Mouse (Mus musculus): Measurements from ENCODE around the gene Smad5. TPM values are rescaled to one million over a fixed set of nuclear protein-coding genes. Genes with fewer than 3 reads are reported as not detected.

Smad5 gene
- total and polyA plus RNA-seq, 3 experiments: 8.0 to 11.3 TPM; not detected in 1

DNA sequence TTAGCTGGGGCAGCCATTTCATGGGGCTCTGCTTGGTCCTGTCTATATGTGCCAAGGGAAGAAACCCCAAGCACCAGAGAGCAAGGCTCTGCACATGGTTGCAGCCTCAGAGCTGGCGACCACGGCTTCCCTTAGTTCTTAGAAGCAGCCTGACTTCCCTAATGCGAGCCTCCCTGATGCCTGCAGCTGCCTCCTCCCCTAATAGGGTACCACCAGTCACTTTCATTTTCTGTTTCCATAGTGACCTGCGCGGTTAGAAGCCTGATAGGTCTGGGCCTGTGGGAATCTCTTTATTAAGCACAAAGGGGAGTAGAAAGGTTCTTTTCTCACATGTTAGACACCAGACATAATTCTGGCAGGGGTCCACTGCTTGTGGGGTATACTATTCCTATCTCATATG is 71.5 kb downstream of the Smad5 start:
- H3K36me3 ChIP-seq (ENCODE audit: control insufficient read depth in 1 of 2, insufficient read depth in 2 of 2, low read length in 2 of 2): no peaks in the 10 kb centered on the region
- no peaks in the 10 kb centered on the region for H3K79me2 ChIP-seq (ENCODE audit: control insufficient read depth, insufficient read depth, low read length, poor library complexity)
- no peak overlapping the region for H3K4me3 ChIP-seq (ENCODE audit: control insufficient read depth in 1 of 2, insufficient read depth in 1 of 2, low read depth in 2 of 2, low read length in 2 of 2)
- no peak overlapping the region for H3K27ac ChIP-seq (ENCODE audit: control insufficient read depth, low read depth, low read length)
- no peak for DNase-seq (ENCODE audit: low read depth, low spot score)
- H3K9me3 ChIP-seq (replicated peaks; ENCODE audit: insufficient read depth, low read length): no peaks in the 10 kb centered on the region
- H3K27me3 ChIP-seq (ENCODE audit: control insufficient read depth in 1 of 2, insufficient read depth in 2 of 2, low read length in 2 of 2): no peaks in the 10 kb centered on the region
- no peaks in the 10 kb centered on the region for H3K4me1 ChIP-seq (ENCODE audit: control insufficient read depth in 1 of 2, insufficient read depth in 2 of 2, low read length in 2 of 2)
- H3K9ac ChIP-seq (ENCODE audit: control insufficient read depth, low read depth, low read length, poor library complexity, severe bottlenecking): no peak overlapping the region
- TF ChIP-seq RCOR1 (IDR thresholded peaks at IDR 0.05; ENCODE audit: low read depth, low read length): no peak
- TF ChIP-seq USF2 (IDR thresholded peaks at IDR 0.05; ENCODE audit: borderline replicate concordance in 1 of 2, insufficient read depth in 1 of 2, low read depth in 1 of 2, low read length in 2 of 2): no peak
- TF ChIP-seq ELF1 (IDR thresholded peaks at IDR 0.05; ENCODE audit: low read depth, low read length): no peak
- no peak for TF ChIP-seq JUND (IDR thresholded peaks at IDR 0.05; ENCODE audit: low read depth, low read length)
- TF ChIP-seq MAZ (IDR thresholded peaks at IDR 0.05; ENCODE audit: low read depth, low read length): no peak
- no peak for TF ChIP-seq SMC3 (IDR thresholded peaks at IDR 0.05; ENCODE audit: low read depth, low read length)
- TF ChIP-seq UBTF (IDR thresholded peaks at IDR 0.05; ENCODE audit: borderline replicate concordance, insufficient read depth, low read depth, low read length): no peak
- TF ChIP-seq GATA1 (IDR thresholded peaks at IDR 0.05; ENCODE audit: low read depth, low read length): no peak
- TF ChIP-seq SIN3A (IDR thresholded peaks at IDR 0.05; ENCODE audit: low read length): no peak
- TF ChIP-seq CHD2 (IDR thresholded peaks at IDR 0.05; ENCODE audit: low read length): no peak

DNA sequence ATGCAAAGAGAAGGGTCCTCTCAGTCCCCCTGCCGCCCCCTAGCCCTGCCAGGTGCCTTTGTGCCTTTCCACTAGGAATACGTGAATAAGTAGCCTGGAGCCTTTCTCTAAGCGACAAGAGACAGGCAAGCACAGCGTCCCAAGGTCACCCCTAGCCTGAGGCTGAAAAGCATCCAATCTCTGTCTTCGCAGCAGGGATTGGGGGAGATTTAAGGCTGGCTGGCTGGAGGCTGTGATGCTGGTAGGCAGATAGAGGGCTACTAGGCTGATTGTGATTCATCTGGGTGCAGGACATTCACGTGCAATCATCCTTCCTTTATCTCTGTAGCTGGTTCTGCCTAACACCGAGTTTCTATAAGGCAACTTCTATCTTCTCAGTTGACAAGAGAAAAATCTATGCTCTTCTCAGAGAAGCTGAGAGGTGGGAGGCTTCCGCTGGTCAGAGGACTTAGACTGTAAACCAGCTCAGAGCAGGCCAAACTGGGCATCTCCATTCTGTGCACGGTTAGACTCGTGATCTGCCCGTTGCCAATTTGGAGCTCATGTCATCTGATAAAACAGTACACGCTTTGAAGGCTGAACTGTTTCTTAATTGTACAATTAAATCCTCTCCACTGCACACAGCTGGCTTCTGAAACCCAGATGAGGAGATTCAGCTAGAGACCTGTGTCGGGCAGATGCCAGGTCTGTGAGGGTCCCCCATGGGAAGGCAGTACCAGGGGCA is 78.1 kb downstream of the Smad5 start:
- no peaks in the 10 kb centered on the region for H3K27me3 ChIP-seq (ENCODE audit: control insufficient read depth in 1 of 2, insufficient read depth in 2 of 2, low read length in 2 of 2)
- no peaks in the 10 kb centered on the region for H3K36me3 ChIP-seq (ENCODE audit: control insufficient read depth in 1 of 2, insufficient read depth in 2 of 2, low read length in 2 of 2)
- no peaks in the 10 kb centered on the region for H3K4me1 ChIP-seq (ENCODE audit: control insufficient read depth in 1 of 2, insufficient read depth in 2 of 2, low read length in 2 of 2)
- no peak overlapping the region for H3K9ac ChIP-seq (ENCODE audit: control insufficient read depth, low read depth, low read length, poor library complexity, severe bottlenecking)
- H3K27ac ChIP-seq (ENCODE audit: control insufficient read depth, low read depth, low read length): no peak overlapping the region
- TF ChIP-seq CHD2 (IDR thresholded peaks at IDR 0.05; ENCODE audit: low read length) (no peak), HCFC1 (IDR thresholded peaks at IDR 0.05; ENCODE audit: low read depth, low read length) (no peak), ETS1 (IDR thresholded peaks at IDR 0.05; ENCODE audit: low read depth, low read length) (no peak), ZC3H11A (IDR thresholded peaks at IDR 0.05; ENCODE audit: low read depth, low read length) (no peak), TCF12 (IDR thresholded peaks at IDR 0.05; ENCODE audit: low read depth, low read length) (no peak), CHD1 (IDR thresholded peaks at IDR 0.05; ENCODE audit: low read depth, low read length) (no peak), TBP (IDR thresholded peaks at IDR 0.05; ENCODE audit: low read depth, low read length) (no peak), E2F4 (IDR thresholded peaks at IDR 0.05; ENCODE audit: borderline replicate concordance, low read depth, low read length) (no peak), EP300 (IDR thresholded peaks at IDR 0.05; ENCODE audit: low read depth in 1 of 2, low read length in 2 of 2) (no peak), NELFE (IDR thresholded peaks at IDR 0.05; ENCODE audit: low read depth, low read length) (no peak), MAZ (IDR thresholded peaks at IDR 0.05; ENCODE audit: low read depth, low read length) (no peak), POLR2AphosphoS2 (IDR thresholded peaks at IDR 0.05; ENCODE audit: low read length) (no peak), CTCF (IDR thresholded peaks at IDR 0.05 in 2 of 3, conservative IDR thresholded peaks at IDR 0.05 in 1 of 3; ENCODE audit: control insufficient read depth in 1 of 3, insufficient read depth in 1 of 3, low read depth in 2 of 3, low read length in 3 of 3, poor library complexity in 1 of 3, severe bottlenecking in 1 of 3) (no peak), RCOR1 (IDR thresholded peaks at IDR 0.05; ENCODE audit: low read depth, low read length) (no peak), MAFK (IDR thresholded peaks at IDR 0.05; ENCODE audit: borderline replicate concordance, low read depth, low read length) (no peak), ZKSCAN1 (IDR thresholded peaks at IDR 0.05; ENCODE audit: low read depth, low read length) (no peak), BHLHE40 (IDR thresholded peaks at IDR 0.05; ENCODE audit: borderline replicate concordance, low read depth, low read length) (no peak), MYB (IDR thresholded peaks at IDR 0.05; ENCODE audit: low read depth, low read length) (no peak), MEF2A (IDR thresholded peaks at IDR 0.05; ENCODE audit: extremely low read depth, insufficient replicate concordance, low read depth, low read length, poor library complexity, severe bottlenecking) (no peak), ZNF384 (IDR thresholded peaks at IDR 0.05; ENCODE audit: low read depth, low read length) (no peak)
- no peaks in the 10 kb centered on the region for H3K9me3 ChIP-seq (replicated peaks; ENCODE audit: insufficient read depth, low read length)
- H3K4me3 ChIP-seq (ENCODE audit: control insufficient read depth in 1 of 2, insufficient read depth in 1 of 2, low read depth in 2 of 2, low read length in 2 of 2): no peak overlapping the region
- no peaks in the 10 kb centered on the region for H3K79me2 ChIP-seq (ENCODE audit: control insufficient read depth, insufficient read depth, low read length, poor library complexity)
- DNase-seq (ENCODE audit: low read depth, low spot score): no peak

All from MEL (cell line).